Mouse (Mus musculus): Measurements from ENCODE around the gene Zfp808.
"Not testable (repeated sequence)": the region's sequence is repeated elsewhere in the genome, so short reads cannot be mapped to it uniquely, and the experiment has no call there.

Gene Zfp808

GRCm38 (mm10) chr13:62129432-62130171 lies at the start of gene Zfp808:
Gene Zfp808 (plus strand): TSS chr13:62129886.
- peak; percentile 6 to 13 for DNase-seq

GRCm38 (mm10) chr13:62098786-62099185 lies 30.9 kb upstream of the Zfp808 start:
- not testable (repeated sequence) for DNase-seq

GRCm38 (mm10) chr13:62099454-62099853 lies 30.2 kb upstream of the Zfp808 start:
- not testable (repeated sequence) for DNase-seq

- DNase-seq = not testable (repeated sequence)
Measured at GRCm38 (mm10) chr13:62102368-62102767, 27.3 kb upstream of the Zfp808 start.

GRCm38 (mm10) chr13:62115861-62116260 lies 13.8 kb upstream of the Zfp808 start:
- DNase-seq = not testable (repeated sequence)

- not testable (repeated sequence) for DNase-seq
Measured at GRCm38 (mm10) chr13:62121578-62121977, 8.1 kb upstream of the Zfp808 start.

GRCm38 (mm10) chr13:62181835-62182755 lies 52.4 kb downstream of the Zfp808 start:
- not testable (repeated sequence) for DNase-seq

GRCm38 (mm10) chr13:62245264-62245663 lies 115.6 kb downstream of the Zfp808 start:
- no peak for DNase-seq

GRCm38 (mm10) chr13:62255226-62255625 lies 125.5 kb downstream of the Zfp808 start:
- DNase-seq = not testable (repeated sequence)

- no peak for DNase-seq
Measured at GRCm38 (mm10) chr13:62263392-62263791, 133.7 kb downstream of the Zfp808 start.

Measured in cerebellum, postnatal 36 days (tissue).